29 mouse cellular contexts compared by ENCODE assay signal in the genomic region with DNA sequence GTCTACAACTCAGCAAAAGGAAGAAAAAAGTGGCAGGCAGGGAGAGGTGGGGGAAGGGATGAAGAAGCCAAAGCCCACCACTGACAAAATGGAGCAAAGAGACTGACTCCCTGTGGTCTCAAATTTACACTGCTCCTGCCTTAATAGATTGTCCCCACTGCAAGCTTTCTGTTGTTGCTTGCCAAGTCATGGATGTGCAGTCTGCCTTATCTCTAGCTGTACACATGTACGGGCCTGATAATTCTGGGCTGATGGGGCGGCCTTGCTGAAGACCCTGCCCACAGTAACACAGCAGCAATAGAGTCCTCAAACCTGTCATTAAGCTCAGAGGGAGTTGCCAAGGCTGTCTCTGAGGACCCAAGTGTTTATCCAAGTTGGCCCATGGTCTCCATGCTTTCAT.
DNase-seq lines count a peak whose midpoint lies in the region; ATAC-seq lines count a peak whose summit lies in the region.
"Had no signal": no experiment of that assay in that cellular context is flagged by ENCODE, and none has a peak within 500 bp of the region (broad histone marks: within the 10 kb centered on the region; RNA-seq: fewer than 3 reads in every experiment).

No protein-coding gene starts in this region.

- no peak overlapping the region for H3K27ac ChIP-seq in heart, embryonic 12.5 days (ENCODE audit: poor library complexity, severe bottlenecking)
- peak overlapping the region; percentile 67 for H3K27ac ChIP-seq in liver, embryonic 15.5 days (replicated peaks)
- H3K27ac ChIP-seq: heart, embryonic 13.5 days; kidney, embryonic 15.5 days; layer of hippocampus, adult 2 months; left cerebral cortex, adult 2 months; limb, embryonic 13.5 days had no signal

- WGBS in heart, embryonic 12.5 days = 43% methylated on average over 2 of the region's 2 CpGs
- whole genome bisulfite sequencing in liver, embryonic 15.5 days (ENCODE audit: insufficient replicate concordance) = 21% methylated on average over 2 of the region's 2 CpGs

- H3K36me3 ChIP-seq in heart, embryonic 12.5 days = no peaks in the 10 kb centered on the region
- H3K36me3 ChIP-seq in liver, embryonic 15.5 days (replicated peaks) = no peaks in the 10 kb centered on the region
- H3K36me3 ChIP-seq: heart, embryonic 13.5 days; kidney, embryonic 15.5 days; limb, embryonic 13.5 days had no signal

- 0 out of 2 replicates have a peak, but pooled peaks cover 3% of the 10 kb centered on the region for H3K27me3 ChIP-seq in heart, embryonic 12.5 days (replicated peaks)
- no peaks in the 10 kb centered on the region; the same call in 1 of the 2 replicates for H3K27me3 ChIP-seq in liver, embryonic 15.5 days
- H3K27me3 ChIP-seq: limb, embryonic 13.5 days had no signal

- no peak for DNase-seq in heart, postnatal 14 days
- peak; percentile 80 for DNase-seq in liver
- no peak for DNase-seq in frontal cortex, postnatal 10 days (ENCODE audit: low spot score in 2 of 2)
- no peak for DNase-seq in thymus, postnatal 4 days
- no peak for DNase-seq in thymus, adult 18-20 months
- no peak for DNase-seq in heart, postnatal 10 days
- DNase-seq: adrenal gland, adult 8-10 months; cerebellum, adult 18-20 months; cerebellum, postnatal 10 days; gastrocnemius, postnatal 14 days; heart, adult 11 months; kidney, adult 18-20 months; kidney, postnatal 36 days; lung, embryonic 14.5 days; lung, postnatal 14 days; right cerebral cortex, postnatal 4 days had no signal

- no peak overlapping the region for H3K9ac ChIP-seq in heart, embryonic 12.5 days
- 0 out of 2 replicates have a peak overlapping the region, but pooled peaks have one; percentile 8 for H3K9ac ChIP-seq in liver, embryonic 15.5 days
- H3K9ac ChIP-seq: heart, embryonic 13.5 days; kidney, embryonic 15.5 days; limb, embryonic 13.5 days; lung, embryonic 14.5 days had no signal

- intact Hi-C loops in heart, postnatal 14 days (cut with DNase I) = no loop called here
- intact Hi-C loops in heart, postnatal 10 days (cut with DNase I) = no loop called here

- ATAC-seq in heart, embryonic 12.5 days (ENCODE audit: insufficient number of reproducible peaks, low FRiP score) = peak; percentile 85
- peak; percentile 97 for ATAC-seq in liver, embryonic 15.5 days (ENCODE audit: insufficient read depth)
- ATAC-seq: activated CD4-positive, CD25-positive, alpha-beta regulatory T cell, adult 4 months; forebrain, embryonic 16.5 days; hindbrain, embryonic 16.5 days; midbrain, embryonic 16.5 days had no signal

- no peak overlapping the region for H3K4me3 ChIP-seq in heart, embryonic 12.5 days
- no peak overlapping the region for H3K4me3 ChIP-seq in liver, embryonic 15.5 days (replicated peaks)
- H3K4me3 ChIP-seq: erythroblast, embryonic 14.5 days; heart, embryonic 13.5 days; kidney, embryonic 15.5 days; layer of hippocampus, adult 2 months; left cerebral cortex, adult 2 months; limb, embryonic 13.5 days had no signal

- no peak overlapping the region for H3K4me2 ChIP-seq in heart, embryonic 12.5 days
- H3K4me2 ChIP-seq in liver, embryonic 15.5 days = peak overlapping the region; percentile 44
- H3K4me2 ChIP-seq: heart, embryonic 13.5 days; kidney, embryonic 15.5 days; limb, embryonic 13.5 days; lung, embryonic 14.5 days; midbrain, embryonic 11.5 days had no signal

- peaks cover 10% of the 10 kb centered on the region for H3K4me1 ChIP-seq in heart, embryonic 12.5 days (replicated peaks)
- peaks cover 28% of the 10 kb centered on the region for H3K4me1 ChIP-seq in liver, embryonic 15.5 days (replicated peaks)

- no peaks in the 10 kb centered on the region; the same call in 1 of the 2 replicates for H3K9me3 ChIP-seq in heart, embryonic 12.5 days (replicated peaks)
- H3K9me3 ChIP-seq in liver, embryonic 15.5 days (replicated peaks) = no peaks in the 10 kb centered on the region
- H3K9me3 ChIP-seq: heart, embryonic 13.5 days; limb, embryonic 13.5 days had no signal
